Mouse (Mus musculus) spleen, postnatal 4 days (tissue): ENCODE results near the gene Sept9.
"Not testable (repeated sequence)": the region's sequence is repeated elsewhere in the genome, so short reads cannot be mapped to it uniquely, and the experiment has no call there.

Source experiments
- DNase-seq, 2 experiments: peaks; one replicate each; pipeline ENCODE4 v3.0.0; 2022; ENCODE audit warnings: low spot score in 2 of 2

Sept9 gene

DNA sequence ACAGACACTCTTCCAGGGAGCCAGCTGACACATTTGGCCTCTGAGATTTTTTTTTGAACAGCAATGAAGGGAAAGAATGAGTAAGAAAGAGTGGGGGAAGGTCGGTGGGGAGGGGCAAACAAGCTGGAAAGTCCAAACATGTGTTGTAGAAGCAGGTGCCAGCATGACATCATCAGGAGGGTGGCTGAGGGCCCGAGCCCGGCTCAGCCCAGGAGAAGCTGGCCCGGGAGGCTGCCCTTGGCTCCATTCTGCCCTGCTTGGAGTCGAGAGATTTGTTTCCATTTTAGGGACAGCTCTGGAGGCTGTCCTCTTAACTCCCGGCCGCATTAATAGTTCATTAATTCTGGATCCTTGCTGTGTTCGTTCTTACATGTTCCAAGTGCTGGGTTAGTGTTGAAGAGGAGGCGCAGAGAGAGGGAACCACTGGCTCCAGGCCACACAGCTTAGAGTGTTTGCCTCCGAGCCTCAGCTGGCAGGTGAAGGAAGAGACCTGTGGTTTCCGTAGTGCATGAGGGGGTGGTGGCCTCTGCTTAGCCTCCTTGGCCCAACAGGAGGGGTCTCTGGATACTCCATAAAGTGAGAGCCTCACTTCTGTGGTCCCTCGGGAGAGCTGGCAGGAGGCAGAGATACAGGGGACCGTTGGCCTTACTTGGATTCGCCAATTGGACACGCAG is 111.8 kb downstream of the Sept9 start:
- DNase-seq, result no peak

DNA sequence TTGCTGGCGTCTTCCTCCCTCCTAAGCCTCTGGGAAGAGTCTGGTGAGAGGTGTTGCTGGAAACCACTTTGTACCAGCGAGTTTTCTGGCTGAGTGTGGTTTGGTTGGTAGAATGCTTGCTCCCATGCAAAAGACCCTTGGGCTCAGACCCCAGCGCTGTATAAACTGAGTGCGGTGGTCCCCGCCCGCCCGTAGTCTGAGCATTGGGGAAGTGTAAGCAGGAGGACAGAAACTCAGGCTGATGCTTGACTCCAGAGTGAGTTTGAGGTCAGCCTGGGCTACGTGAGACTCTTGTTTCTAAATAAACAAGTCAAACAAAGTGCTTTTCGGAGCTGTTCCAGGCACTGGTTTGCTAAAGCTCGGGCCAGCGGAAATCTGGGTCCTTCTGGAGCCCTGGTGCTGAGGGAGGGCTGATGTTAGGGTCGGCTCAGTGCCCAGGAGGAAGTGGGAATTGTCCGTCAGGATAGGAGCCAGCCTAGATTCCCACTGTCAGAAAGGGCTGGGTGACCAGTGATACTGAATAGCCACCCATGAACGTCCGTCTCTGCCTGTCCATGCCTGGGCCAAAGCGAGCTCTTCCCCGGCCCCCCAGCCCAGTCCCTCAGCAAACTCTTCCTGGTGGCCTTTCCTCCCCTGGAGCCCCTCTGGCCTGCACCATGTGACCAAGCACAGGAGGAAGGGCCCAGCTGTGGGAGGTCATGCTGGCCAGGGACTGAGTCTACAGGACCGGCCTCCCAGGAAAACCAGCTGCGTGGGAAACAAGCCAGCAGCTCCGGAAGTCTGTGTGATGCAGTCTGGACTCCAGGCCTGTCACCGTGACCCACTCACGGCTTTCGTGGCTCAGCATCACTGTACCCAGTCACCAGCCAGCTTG is 112.8 kb downstream of the Sept9 start:
- DNase-seq, result no peak

- peak; percentile 55 to 87 for DNase-seq
Observed at GRCm38 (mm10) chr11:117312936-117313335, 113.5 kb downstream of the Sept9 start.

DNA sequence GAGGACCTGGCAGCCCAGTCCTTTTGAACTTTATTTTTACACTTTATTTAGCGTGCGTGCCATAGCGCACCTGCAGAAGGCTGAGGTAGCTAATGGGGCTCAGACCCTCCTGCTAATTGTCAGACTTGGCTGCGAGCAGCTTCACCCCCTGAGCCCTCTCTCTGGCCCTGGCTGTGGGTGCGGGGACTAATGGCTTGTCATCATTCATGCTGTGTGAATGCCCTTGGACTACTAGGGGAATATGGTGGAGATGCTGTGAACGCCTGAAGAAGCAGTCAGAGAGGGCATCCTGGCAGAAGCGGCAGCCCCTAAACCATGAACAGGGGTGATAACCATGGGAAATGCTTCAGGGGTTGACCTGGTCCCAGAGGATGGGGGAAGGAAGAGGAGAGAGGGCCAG is 114.0 kb downstream of the Sept9 start:
- DNase-seq, result no peak

GRCm38 (mm10) chr11:117314026-117314425 is 114.6 kb downstream of the Sept9 start:
- DNase-seq, result peak in 1 of 2 experiments; percentile 54

- no peak for DNase-seq
Observed at GRCm38 (mm10) chr11:117314520-117314919, 115.1 kb downstream of the Sept9 start.

DNA sequence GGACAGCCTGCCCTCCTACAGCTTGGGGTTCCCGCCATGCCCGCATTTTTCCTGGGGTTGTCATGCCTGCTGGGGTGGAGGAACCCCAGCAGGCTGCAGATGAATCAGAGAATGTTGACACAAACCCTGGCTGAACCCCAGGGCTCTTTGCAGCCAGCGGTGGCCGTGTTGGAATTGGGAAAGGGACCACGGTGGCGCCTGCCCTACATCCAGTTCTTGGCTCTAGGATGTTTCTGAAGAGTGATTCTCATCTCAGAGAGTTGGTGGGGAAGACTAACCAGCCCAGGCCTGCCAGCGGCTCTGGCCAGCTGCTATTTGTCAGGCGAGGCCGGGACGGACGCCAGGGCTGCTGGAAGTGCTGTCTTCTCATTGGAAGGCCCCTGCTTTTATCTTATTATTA is 115.8 kb downstream of the Sept9 start:
- no peak for DNase-seq

GRCm38 (mm10) chr11:117316441-117317331 is 117.2 kb downstream of the Sept9 start:
- DNase-seq, result no peak

DNA sequence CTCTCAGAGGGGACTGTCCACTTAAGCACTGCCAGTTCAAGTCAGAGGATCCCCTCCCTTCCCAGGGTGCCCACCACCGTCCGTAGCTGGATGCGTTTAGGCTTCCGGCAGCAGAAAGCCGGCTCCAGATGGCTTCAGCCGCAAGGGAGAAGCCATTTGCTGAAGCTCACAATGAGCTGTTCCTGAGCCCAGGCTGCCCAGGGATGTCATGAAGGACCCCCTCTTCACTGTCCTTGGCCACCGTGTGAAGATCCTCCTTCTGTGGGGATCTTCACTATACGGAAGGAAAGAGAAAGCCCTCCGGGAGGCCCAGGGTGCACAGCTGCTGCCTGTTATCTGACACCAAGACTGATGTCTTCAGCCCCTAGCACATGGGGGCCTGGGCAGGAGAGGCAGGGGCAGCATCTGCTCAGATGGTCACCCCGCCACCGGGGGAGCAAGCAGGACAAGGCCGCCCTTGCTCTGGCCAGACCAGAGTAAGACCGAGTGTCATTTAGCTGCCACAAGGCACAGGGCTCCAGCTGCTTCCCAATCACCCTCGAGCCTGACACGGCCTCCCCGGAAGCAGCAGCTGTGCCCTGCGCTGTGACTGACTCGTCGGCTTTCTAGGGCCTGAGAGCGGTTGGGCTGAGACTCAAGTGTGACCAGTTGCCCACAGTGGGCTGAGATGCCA is 118.1 kb downstream of the Sept9 start:
- DNase-seq, result peak; percentile 42 to 77

- no peak for DNase-seq
Observed at GRCm38 (mm10) chr11:117318202-117318601, 118.7 kb downstream of the Sept9 start.

DNA sequence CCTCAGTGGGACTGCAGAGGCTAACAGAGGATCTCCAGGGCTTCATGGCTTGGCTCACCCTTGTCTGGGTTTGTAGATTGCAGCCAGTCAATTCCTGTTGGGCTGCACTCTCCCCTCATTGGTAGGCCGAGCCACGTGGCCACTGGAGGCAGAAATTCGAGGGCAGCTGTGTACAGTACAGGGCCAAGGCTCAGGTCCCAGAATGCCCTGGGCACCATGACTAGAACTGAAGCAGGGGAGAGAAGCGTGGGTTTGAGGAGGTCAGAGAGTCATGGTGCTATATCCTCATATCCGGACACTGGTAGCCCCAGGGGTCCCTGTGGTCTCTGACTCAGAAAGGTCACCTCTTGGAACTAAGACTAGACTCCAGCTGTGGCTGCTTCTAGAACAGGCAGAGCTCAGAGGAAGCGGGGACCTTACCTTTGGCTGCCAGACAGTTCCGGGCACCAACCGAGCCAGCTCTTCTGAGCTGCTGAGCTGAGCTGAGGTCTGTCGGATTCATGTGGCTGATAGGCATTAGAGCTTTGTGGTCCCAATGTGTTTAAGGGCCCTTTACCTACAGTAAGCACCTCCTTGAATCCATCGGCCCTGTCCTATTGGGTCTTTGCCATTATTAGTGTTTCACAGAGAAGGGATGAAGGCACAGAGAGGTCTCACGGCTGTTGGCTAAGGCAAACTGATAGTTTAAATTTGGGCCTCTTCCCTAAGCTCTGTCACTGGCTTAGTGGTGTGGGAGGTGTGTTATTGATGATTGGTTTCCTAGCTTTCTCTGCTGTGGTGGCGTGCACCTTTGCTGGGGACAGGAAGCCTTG is 119.5 kb downstream of the Sept9 start:
- DNase-seq, result no peak

GRCm38 (mm10) chr11:117319543-117320335 is 120.3 kb downstream of the Sept9 start:
- DNase-seq, result peak; percentile 68 to 81

GRCm38 (mm10) chr11:117320482-117320881 is 121.0 kb downstream of the Sept9 start:
- DNase-seq, result peak in 1 of 2 experiments; percentile 61

- no peak for DNase-seq
Observed at GRCm38 (mm10) chr11:117321311-117321971, 122.0 kb downstream of the Sept9 start.

DNA sequence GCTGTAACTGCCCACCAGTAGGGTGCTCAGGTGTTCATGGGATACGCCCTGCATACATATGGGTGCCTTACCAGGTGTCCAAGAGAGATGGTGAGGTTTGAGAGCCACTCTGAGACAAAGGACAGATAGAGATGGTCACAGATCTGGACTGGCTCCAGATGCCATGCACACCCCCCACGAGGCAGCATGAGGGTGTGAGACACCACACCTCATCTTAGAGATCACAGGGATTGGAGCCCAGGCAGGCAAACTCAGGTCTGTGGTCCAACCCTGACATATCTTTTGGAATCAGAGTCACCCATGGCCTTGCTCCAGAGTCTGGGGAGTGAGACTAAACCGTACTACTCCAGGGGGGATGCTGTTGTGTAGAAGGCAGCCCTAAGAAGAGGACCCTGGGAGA is 122.8 kb downstream of the Sept9 start:
- DNase-seq, result no peak

DNA sequence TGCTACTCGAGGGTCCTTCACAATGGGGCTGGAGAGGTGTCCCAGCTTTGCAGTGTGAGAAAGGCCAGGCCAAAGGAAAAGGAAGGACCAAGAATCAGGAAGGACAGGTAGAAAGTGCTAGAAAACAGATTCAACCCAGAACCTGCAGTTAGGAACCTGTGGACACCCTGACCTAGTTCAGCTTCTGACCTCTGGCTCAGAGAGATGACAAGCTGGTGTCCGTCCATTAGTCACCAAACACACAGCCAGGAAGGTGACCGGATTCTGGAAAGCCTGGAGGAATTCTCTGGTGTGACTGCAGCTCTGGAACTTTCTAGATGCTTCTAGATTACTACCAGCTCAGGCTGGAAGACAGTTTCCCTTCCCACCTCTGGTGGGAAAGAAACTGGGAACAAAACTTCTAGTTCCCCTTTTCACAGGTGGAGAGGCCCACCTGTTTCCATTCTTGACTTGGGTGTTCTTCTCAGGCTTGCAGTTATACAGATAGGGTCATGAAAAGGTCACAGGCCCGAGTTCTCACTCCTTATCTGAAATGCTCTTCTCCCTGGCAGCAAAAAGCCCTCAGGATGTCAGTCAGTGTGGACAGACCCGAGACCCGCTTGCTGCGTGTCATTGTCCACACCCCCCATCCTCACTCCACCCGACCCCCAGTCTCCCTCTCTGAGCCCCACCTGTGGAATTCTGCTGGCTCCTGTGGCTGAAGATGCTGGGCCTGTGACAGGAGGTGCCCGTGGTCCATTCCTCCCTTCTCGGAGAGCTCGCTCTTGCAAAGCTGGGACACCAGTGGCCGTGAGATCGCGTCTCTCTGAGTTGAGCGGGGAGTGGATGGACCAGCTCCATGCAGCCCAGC is 123.5 kb downstream of the Sept9 start:
- DNase-seq, result no peak

- DNase-seq, result no peak
Observed at GRCm38 (mm10) chr11:117323976-117324574, 124.6 kb downstream of the Sept9 start.

DNA sequence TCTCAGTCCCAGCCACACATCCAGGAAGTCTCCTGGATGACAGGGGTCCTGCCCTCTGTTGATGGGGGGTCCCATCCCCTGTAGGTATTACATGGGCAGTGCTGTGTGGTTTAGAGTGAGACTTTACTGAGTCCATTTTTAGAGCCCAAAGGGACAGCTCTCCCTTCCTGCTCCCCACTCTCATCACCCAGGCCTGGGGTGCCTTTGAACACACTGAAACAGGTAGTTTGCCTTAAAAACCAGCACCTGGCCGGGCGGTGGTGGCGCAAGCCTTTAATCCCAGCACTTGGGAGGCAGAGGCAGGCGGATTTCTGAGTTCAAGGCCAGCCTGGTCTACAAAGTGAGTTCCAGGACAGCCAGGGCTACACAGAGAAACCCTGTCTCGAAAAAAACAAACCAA is 125.3 kb downstream of the Sept9 start:
- DNase-seq, result not testable (repeated sequence)
